Mouse (Mus musculus): ENCODE measurements around the gene Hba-a1.
A peak's percentile ranks its signal among the peaks of the same experiment; 100 is the strongest.
"Not testable (repeated sequence)": the region's sequence is repeated elsewhere in the genome, so short reads cannot be mapped to it uniquely, and the experiment has no call there.

The Hba-a1 gene

GRCm38 (mm10) chr11:32262674-32263415 is 20.5 kb upstream of the Hba-a1 start:
- DNase-seq (ENCODE audit: low spot score in 2 of 2), result no peak

GRCm38 (mm10) chr11:32265117-32265738 is 18.1 kb upstream of the Hba-a1 start:
- DNase-seq (ENCODE audit: low spot score in 2 of 2), result no peak

GRCm38 (mm10) chr11:32266194-32266593 is 17.1 kb upstream of the Hba-a1 start:
- DNase-seq (ENCODE audit: low spot score in 2 of 2), result no peak

GRCm38 (mm10) chr11:32266776-32267175 is 16.5 kb upstream of the Hba-a1 start:
- DNase-seq (ENCODE audit: low spot score in 2 of 2), result no peak

GRCm38 (mm10) chr11:32267188-32267884 is 16.0 kb upstream of the Hba-a1 start, which contains the start of gene Nprl3:
Gene Nprl3 (minus strand): TSS chr11:32267707.
- peak; percentile 92 to 94 for DNase-seq (ENCODE audit: low spot score in 2 of 2)

- no peak for DNase-seq (ENCODE audit: low spot score in 2 of 2)
These were observed 15.3 kb upstream of the Hba-a1 start for GRCm38 (mm10) chr11:32267964-32268363.

GRCm38 (mm10) chr11:32268952-32269351 is 14.4 kb upstream of the Hba-a1 start:
- DNase-seq (ENCODE audit: low spot score in 2 of 2), result peak in 1 of 2 experiments; percentile 44

- DNase-seq (ENCODE audit: low spot score in 2 of 2), result no peak
These were observed 12.1 kb upstream of the Hba-a1 start for GRCm38 (mm10) chr11:32271178-32271577.

- DNase-seq (ENCODE audit: low spot score in 2 of 2), result no peak
These were observed 7.0 kb upstream of the Hba-a1 start, which contains the start of gene Hba-x for GRCm38 (mm10) chr11:32276347-32276746. Gene Hba-x (plus strand): TSS chr11:32276400.

GRCm38 (mm10) chr11:32277736-32278457 is 5.4 kb upstream of the Hba-a1 start:
- DNase-seq (ENCODE audit: low spot score in 2 of 2), result no peak

- no peak for DNase-seq (ENCODE audit: low spot score in 2 of 2)
These were observed 4.8 kb upstream of the Hba-a1 start for GRCm38 (mm10) chr11:32278458-32278957.

GRCm38 (mm10) chr11:32280646-32281045 is 2.7 kb upstream of the Hba-a1 start:
- DNase-seq (ENCODE audit: low spot score in 2 of 2), result no peak

- no peak for DNase-seq (ENCODE audit: low spot score in 2 of 2)
These were observed 1.7 kb upstream of the Hba-a1 start for GRCm38 (mm10) chr11:32281416-32282144.

- DNase-seq (ENCODE audit: low spot score in 2 of 2), result not testable (repeated sequence)
These were observed 1.3 kb downstream of the Hba-a1 start for GRCm38 (mm10) chr11:32284582-32284981.

- DNase-seq (ENCODE audit: low spot score in 2 of 2), result peak; percentile 59 to 69
These were observed 1.9 kb downstream of the Hba-a1 start for GRCm38 (mm10) chr11:32285031-32285775.

- not testable (repeated sequence) for DNase-seq (ENCODE audit: low spot score in 2 of 2)
These were observed 2.6 kb downstream of the Hba-a1 start for GRCm38 (mm10) chr11:32285887-32286286.

- peak; percentile 77 to 85 for DNase-seq (ENCODE audit: low spot score in 2 of 2)
These were observed 3.6 kb downstream of the Hba-a1 start, which contains the start of gene Hbq1b for GRCm38 (mm10) chr11:32286695-32287492. Gene Hbq1b (plus strand): TSS chr11:32286965.

GRCm38 (mm10) chr11:32287493-32287825 is 4.1 kb downstream of the Hba-a1 start:
- no peak for DNase-seq (ENCODE audit: low spot score in 2 of 2)

- DNase-seq (ENCODE audit: low spot score in 2 of 2), result not testable (repeated sequence)
These were observed 9.5 kb downstream of the Hba-a1 start for GRCm38 (mm10) chr11:32292819-32293218.

Data from spleen, postnatal 14 days (tissue).